Mouse (Mus musculus) cerebellum, adult 8-10 months (tissue): Measurements from ENCODE around the gene Tomm20.
"Not testable (repeated sequence)": the region's sequence is repeated elsewhere in the genome, so short reads cannot be mapped to it uniquely, and the experiment has no call there.

Experiments used
- DNase-seq: peaks from one replicate; pipeline ENCODE4 v3.0.0; 2022

The Tomm20 gene

DNA sequence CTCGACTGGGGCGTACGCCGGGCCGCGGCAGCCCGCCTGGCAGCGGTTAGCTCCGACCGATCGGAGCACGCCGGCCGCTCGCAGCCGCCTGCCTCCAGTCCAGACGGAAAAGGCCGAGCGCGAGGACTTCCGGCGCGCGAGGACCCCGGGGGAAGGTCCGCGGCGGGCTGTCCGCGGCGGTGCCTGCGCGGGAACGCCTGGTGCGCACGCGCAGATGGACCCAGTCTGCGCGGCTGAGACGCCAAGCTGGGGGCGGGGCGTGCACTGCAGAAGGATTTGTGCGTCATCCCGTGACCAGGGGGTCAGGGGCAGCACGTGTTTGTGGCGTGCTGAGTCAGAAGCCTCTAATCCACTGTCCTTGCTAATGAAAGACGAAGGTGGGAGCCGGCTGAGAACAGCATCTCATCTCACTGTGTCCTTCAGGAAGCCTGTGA is at the start of gene Tomm20:
TSS of gene Tomm20 (minus strand) at position 115 of the 434 bp plus-strand sequence.
- DNase-seq: peak; percentile 96

DNA sequence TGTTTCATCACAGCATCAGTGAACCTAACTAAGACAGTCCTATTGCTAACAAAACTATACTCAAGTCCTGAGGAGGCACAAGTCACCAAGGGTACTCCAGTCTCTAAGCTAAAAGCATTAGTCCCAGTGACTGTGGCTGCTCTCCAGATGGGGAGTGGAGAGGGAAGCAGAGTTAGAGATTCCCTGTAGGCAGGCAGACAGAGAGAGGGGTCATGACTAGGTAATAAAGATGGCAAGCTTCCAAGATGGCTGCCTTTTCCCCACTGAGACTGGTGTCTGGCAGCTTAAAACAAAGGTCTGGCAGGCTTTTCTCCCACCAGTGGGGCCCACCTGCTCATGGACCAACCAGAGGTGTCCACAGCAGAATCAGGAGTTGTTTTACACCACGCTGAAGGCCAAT is 48.9 kb upstream of the Tomm20 start:
- no peak for DNase-seq

DNA sequence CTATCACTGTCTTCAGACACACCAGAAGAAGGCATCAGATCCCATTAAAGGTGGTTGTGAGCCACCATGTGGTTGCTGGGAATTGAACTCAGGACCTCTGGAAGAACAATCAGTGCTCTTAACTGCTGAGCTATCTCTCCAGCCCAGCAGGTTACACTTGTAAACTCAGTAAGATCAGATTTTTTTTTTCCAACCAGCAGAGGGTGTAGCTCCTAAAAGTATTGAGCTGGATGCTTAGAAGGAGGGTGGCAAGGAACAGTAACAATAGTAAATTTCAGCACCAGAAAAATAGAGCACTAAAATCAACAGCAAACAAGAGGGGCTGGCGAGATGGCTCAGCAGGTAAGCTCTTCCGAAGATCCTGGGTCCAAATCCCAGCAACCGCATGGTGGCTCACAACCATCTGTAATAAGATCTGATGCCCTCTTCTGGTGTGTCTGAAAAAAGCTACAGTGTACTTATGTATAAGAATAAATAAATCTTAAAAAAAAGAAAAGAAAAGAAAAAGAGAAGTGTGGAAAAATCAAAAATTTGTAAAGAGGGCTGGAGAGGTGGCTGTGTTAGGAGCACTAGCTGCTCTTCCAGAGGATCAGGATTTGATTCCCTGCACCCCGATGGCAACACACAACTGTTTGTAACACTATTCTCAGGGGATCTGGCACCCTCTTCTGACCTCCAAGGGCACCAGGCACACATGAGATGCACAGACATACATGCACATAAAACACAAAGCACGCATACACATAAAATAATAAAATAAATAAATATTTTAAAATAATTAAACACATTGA is 43.9 kb upstream of the Tomm20 start:
- DNase-seq: no peak

DNA sequence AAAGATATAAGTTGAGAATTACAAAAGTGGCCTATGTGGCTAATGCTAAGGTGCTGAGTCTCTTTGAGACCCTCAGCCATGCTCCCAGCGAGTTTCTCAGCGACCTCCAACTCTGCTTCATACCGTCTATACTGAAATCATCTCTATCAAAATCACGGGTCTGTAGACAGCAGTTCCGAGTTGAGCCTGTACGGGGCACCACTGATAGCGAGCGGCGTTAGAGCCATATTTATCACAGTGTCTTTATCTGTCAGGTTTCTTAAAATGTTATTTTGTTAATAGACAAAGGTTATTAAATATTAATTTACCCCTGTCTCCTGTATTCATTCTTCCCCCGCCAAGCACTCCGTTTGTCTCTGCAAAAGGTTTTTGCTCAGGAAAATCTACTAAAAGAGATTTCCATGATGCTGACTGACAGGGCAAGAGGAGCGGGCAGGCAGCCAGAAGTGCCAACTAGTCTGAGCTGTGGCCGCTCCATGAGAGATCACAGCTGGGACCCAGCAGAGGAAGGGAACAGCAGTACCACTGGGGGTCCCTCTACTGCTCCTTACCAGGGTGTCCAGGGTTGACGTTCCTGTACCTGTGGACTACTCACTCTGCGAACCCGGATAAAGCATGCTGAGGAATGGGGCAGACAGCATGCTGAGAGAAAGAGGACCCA is 42.8 kb upstream of the Tomm20 start:
- no peak for DNase-seq

DNA sequence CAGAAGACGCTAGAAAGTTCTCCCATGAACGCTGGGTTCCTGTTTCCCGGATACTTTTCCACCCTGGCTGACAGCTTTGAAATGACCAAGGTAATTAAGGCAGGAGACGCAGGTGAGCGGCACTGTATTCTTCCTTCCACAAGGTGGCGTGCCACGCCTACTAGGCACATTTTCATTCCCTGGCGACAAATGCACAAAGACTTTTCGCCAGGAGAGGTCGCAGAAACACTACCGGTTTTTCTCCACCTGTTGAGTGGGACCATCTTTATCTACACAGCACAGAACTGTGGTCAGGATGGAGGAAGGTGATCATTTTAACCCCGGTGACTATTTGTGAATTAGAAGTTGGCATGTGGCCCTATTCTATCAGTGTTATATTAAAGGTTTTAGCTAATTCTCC is 40.9 kb upstream of the Tomm20 start:
- DNase-seq: peak; percentile 86

DNA sequence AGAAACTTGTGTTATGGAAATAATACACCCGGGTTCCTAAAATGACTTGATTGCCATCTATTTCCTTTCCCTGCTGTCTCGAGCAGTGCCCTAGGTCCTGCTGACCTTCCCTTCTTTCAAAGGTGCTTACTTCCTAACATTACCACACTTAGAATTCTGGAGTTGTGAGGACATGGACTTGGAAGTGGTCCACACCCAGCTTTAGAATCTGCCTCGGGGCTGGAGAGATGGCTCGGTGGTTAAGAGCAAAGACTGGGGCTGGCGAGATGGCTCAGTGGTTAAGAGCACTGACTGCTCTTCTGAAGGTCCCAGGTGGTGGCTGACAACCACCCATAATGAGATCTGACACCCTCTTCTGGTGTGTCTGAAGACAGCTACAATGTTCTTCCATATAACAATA is 34.4 kb upstream of the Tomm20 start:
- DNase-seq: no peak

DNA sequence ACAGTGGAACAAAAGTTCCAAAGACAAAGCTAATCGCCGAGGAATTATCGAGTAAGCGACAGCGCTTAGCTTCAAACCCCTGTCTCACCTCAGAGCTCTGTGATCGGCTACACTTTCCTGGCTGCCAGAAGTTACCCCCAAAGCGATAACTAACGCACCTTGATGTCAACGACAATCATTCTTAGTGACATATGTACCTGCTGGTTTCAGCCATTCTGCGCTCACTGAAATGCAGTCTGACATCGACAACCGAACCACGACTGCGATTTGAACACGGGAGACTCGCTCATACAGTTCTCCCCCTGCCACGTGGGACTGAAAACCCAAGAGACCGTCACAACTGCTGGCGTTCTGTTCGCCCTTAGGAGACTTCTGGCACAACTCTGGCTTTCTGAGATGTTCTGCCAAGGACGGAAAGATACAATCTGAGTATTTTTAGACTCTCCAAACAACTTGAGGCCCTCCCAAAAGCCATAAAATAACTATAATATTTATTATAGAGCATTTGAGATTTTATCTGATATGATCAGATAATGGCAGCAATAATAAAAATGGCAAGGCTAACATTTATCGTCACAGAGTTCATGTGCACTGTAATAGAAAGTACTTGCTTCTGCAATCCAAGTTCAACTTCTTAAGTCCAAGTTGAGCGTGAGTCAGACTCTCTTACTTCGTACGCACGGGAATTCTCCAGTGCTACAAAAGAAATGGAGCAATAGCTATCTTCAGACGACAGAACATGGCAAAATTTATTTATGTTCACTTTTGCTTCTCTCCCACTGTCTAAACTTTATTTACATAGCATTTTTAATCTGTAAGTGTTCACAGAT is 33.7 kb upstream of the Tomm20 start:
- DNase-seq: no peak

DNA sequence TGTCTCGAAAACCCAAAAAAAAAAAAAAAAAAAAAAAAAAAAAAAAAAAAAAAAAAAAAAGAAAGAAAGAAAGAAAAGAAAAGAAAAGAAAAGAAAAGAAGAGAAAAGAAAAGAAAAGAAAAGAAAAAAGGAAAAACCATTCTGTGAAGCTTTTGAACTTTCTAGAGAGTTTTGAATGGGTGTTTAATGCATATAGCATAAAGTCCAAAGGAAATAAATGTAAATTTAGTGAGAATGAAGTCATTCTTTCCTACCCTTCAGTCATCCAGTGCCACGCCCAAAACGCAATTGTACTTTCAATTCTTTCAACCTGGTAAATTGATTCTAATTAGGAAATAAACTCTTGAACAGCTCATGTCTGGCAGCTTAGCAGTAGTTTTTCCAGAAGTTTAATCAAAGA is 32.9 kb upstream of the Tomm20 start:
- not testable (repeated sequence) for DNase-seq

DNA sequence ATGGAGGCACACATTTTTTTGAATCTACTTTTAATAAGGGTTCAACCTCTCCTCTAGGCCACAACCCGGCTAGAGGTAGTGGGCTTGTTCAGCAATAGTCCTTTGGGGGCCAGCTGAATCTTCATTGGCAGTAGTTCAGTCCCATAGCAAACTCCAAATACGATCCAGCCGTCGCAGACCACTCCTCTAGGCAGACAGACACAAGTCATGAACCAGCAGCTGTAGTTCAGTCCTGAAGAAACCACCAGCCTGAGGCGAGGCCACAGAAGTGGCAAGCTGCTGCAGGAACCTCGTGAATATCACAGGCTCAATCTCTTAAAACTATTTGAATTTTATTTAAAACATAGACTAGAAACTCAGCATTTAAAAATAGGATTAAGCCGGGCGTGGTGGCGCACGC is 32.4 kb upstream of the Tomm20 start:
- DNase-seq: no peak

DNA sequence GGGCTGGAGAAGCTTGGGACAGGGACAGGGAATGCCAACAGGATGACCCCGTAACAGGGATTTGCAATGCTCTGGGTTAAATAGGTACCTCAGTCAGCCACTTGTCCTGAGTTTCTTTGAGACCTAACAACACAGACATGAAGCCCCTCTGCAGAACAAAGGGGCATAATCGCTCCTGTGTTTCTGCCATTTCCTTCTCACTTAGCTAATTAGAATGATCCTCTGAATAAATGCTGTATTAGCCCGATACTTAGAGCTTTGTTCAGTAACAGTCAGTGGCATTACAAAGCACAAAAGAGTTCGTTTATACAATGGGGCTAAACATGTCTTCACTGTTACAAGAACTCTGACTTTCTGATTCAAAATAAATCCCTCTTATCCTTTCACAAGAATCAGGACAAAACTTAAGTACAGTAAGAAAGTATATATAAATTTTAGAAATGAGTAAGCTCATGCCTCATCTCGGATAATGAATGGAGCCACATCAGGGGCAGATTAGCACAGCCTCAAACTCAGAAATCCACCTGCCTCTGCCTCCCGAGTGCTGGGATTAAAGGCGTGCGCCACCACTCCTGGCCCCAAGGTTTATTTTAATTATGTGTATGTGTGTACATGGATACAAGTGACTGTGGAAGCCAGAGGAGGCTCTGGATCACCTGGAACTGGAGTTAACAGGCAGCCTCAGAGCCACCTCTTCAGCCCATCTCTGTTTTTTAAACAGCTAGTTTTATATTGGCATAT is 31.1 kb upstream of the Tomm20 start:
- no peak for DNase-seq

DNA sequence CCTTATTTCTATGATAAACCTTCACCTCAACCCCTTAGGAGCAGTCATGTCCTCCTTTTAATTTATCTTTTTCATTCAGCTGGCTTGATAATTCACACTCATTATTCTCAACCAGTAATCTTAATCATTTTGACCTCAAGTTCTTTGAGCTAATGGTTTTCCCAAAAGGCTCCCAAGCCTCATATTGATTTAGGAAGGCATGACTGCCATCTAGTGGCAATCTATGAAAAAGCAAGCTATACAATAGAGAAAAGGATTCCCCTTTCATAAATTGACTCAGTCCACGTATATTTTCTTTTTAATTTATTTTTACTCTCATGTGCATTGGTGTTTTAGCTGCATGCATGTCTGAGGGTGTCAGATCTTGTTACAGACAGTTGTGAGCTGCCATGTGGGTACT is 30.1 kb upstream of the Tomm20 start:
- DNase-seq: peak; percentile 26

DNA sequence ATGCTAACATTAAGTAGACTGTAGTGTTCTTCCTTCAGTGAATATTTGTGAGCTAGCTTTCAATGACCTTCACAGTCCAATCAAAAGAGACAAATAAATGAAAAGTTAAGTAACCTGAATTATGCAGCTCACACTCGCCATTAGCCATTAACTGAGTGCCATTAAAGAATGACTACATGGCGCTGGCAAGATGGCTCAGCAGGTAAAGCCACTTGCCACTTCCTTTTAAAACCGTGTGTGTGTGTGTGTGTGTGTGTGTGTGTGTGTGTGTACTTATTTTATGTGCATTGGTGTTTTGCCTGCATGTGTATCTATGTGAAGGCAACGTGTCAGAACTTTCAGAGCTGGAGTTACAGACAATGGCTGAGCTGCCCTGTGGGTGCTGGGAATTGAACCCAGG is 28.9 kb upstream of the Tomm20 start:
- DNase-seq: no peak

DNA sequence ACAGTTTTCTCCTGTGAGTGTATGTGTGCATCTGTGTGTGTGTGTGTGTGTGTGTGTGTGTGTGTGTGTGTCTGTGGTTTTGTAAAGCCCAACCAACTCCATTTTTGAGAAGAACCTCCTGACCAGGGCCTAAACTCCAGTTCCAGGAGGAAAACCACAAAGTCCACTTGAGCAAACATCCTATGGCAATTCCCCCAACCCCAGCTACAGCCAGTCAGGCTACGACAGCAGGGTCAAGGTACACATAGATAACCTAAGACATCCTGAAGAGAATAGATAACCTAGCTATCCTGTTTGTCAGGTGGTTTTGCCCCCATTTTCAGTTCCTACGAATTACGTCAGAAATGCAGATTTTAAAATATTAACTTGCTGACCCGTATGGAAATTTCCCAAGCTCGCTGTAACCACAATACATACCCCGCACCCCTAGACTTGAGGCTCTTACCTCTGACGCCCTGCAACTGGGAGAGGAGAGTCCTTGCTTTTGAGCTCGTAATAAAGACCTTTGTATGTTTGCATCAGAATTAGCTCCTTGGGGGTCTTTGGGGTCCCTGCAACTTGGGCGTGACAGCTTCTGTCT is 28.1 kb upstream of the Tomm20 start:
- DNase-seq: no peak

DNA sequence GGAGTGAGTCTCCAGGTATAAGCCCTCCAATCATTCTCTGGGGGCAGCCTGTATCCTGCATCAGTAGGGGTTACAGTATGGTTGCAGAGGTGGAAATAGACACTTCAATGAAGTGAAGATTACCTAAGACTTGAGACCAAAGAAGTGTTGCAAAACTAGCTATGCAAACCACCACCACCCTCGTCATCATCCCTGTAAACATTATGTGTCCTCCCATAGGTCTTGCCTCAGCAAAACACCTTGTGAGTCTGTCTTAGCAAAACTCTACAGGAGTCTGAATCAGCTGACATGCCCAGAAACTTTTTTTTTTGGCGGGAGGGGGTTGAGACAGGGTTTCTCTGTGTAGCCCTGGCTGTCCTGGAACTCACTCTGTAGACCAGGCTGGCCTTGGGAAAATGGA is 27.0 kb upstream of the Tomm20 start:
- no peak for DNase-seq

DNA sequence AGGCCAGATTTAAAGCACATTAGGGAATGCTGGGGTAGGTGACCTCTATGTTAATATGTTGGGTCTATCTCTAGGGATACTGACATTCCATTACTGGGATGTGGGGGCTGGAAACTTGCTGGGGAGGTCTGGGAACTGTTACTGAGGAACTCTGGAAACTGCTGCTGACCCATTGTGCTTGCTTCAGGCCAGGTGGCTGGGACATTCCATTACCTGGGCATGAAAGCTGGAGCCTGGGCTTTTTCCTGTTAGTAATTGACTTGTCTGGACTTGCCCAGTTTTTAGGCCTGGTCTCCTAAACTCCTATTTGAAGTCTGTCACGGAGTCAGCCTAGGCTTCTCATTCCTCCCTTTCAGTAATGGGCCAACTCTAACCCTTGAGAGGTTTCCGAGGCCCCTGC is 26.5 kb upstream of the Tomm20 start:
- no peak for DNase-seq

DNA sequence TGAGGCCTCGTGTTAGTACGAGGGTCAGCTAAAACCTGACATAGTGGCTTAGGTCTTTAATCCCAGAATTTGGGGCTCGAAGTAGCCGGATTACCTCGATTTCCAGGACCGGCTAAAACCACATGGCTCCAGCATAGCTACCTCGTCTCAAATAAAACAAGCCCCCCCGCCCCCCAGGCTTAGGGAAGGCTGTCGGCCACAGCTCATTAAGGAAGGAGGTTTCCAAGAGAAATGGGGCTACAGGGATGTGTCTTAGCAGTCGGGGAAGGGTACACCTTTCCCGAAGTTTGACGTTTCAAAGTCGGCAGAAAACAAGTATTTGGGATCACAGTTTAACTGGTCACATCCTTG is 25.6 kb upstream of the Tomm20 start:
- DNase-seq: no peak

DNA sequence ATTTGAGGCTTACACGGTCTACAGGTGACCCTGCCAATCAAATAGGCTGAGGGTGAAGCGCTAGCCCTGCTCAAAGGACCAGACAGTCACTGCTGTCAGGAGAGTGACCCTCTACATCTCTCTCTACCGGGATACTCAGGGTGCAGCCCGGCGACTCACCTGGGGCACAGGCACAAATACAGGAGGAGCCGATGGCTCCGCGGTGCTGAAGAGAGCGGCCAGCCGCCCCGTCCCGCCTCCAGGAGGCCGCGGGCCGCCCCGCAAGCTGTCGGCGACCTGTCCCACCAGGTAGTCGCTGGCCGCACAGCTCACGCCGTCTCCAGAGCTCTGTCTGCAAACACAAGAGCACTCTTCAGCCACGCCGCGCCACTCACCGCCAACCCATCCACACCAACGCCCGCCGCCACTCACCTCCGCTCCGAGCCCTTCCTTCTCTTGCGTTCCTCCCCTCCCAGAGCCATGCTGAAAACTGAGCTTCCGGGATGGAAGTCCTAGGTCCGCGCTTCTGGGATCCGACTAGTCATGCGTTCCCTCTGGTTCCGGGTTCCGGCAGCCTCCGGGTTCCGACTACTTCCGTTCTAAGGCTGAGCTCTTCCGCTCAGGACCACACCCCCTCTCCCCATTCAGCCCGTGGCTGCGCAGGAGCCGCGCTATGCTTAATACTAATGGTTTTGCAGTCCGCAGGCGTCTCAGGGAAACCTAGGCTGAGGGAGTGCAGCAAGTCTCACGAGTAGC is 25.1 kb upstream of the Tomm20 start, which contains the start of gene Rbm34:
TSS of gene Rbm34 (minus strand) at position 493 of the 735 bp plus-strand sequence.
- peak; percentile 94 for DNase-seq

DNA sequence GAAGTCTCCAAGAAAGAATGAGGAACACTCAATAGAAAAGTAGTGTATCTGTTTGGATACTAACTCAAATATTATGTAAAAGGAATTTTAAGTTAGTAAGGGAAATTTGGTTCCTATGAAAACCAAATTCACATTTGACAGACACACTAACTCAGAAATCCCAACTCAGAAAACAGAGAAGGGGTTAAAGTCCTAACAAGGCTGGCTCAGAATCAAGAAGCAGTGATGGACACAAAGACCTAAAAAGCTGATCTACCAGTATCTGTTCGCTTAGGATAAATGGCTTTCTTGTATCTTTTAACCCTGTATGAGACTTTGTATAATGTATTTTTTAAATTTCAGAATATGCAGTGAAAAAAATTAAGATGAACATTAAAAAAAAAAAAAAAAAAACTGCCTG is 23.9 kb upstream of the Tomm20 start:
- no peak for DNase-seq

DNA sequence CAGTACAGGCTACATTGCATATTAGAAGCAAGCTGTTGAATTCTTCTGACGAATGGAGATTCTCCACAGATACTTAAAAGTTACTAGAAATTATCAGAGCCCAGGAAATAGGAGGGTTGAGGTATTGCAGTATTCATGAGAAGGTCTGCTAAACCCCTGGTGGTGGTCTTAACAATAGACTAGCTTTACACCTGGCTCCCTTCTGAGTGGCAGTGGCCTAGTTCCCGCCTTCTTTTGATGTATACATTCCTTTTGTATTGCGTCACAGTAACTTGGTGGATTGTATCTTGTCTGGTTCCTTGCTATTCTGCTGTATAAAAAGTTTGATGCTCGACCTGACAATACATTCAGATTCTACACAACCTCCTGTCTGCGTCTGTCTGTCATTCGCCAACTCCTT is 22.5 kb upstream of the Tomm20 start:
- no peak for DNase-seq

DNA sequence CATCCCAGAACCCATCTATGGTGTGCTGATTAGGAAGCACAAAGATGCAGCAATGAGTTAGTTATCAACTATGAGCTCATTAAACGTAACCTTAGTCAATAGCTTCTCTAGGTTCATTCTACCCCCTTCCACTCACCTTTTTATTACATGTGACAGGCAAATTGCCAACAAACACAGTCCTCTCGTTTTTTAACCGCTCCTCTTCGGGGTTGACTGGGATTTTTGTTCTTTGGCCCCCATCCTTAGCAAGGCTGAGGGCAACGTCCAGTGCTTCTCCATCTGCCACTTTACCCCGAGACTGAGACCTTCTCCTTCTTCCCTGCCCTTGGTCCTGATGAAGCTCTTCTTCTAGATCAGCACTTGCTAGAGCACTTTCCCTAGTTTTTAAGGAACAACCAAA is 19.6 kb upstream of the Tomm20 start:
- no peak for DNase-seq

DNA sequence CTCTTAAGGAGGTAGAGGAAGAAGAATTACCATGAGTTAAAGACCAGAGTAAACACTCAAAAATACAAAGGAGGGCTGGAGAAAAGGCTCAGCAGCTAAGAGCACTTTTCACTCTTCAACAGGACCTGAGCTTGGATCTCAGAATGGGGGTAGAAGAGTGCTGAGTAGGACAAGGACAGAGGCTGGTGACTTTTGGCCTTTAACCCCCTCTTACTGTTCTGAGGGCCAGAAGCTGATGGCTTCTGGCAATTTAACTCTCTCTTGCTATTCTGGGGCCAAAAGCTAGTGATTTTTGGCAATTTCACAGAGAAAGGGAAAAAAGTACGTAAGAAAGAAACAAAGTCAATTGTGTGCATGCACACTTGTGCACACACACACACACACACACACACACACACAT is 17.2 kb upstream of the Tomm20 start:
- DNase-seq: no peak

DNA sequence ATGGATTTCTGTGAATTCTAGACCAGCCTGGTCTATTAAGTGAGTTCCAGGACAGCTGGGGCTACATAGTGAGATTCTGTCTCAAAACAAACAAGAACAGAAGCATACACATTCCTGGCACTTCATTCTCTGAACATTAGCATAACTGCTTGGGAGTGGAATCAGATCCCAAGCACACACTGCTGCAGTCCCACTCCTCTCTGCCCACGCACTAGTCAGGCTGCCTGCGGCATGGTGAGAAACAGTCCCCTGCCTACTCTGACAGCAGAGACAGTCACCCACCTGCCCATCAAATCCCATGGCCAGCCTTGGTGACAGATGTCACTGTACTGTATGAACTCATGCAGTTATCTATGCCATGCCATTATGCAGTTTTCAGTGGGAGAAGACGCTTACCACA is 15.9 kb upstream of the Tomm20 start:
- no peak for DNase-seq
